Mouse (Mus musculus) adrenal gland, adult 10 weeks (tissue): ENCODE measurements around the gene Nudc. TPM values are rescaled to one million over a fixed set of nuclear protein-coding genes. Genes with fewer than 3 reads are reported as not detected.

ENCODE experiments used
- polyA plus RNA-seq: library from polyadenylated mRNA; stranded (reverse); fragments of 350-450 nt; fragmentation: Illumina TruSeq; extraction: RNeasy Lipid Tissue Mini Kit (QIAGEN cat#74804); gene quantifications from one replicate; pipeline ENCODE4 v1.2.3, GENCODE M21; 2014; ENCODE audit warnings: low read depth, low replicate concordance

The Nudc gene
- 46.4 TPM for polyA plus RNA-seq

GRCm38 (mm10) chr4:133545272-133546231, at the start of gene Nudc:
TSS of gene Nudc (minus strand) at chr4:133545996.

GRCm38 (mm10) chr4:133584059-133584951, 38.5 kb upstream of the Nudc start, which contains the start of gene Gpn2:
TSS of gene Gpn2 (plus strand) at chr4:133584362.

GRCm38 (mm10) chr4:133574070-133574842, 28.5 kb upstream of the Nudc start, which contains the start of gene Gpatch3:
TSS of gene Gpatch3 (plus strand) at chr4:133574745.

GRCm38 (mm10) chr4:133552768-133553447, 7.1 kb upstream of the Nudc start, which contains the start of gene Nr0b2:
TSS of gene Nr0b2 (plus strand) at chr4:133553376.

GRCm38 (mm10) chr4:133518601-133519368, 27.0 kb downstream of the Nudc start, which contains the start of gene Kdf1:
TSS of gene Kdf1 (plus strand) at chr4:133518963.

GRCm38 (mm10) chr4:133498160-133498724, 47.6 kb downstream of the Nudc start, which contains the start of gene Trnp1:
TSS of gene Trnp1 (minus strand) at chr4:133498550.

Other genes with a start within 250 kb of the Nudc start
- gene Wdtc1, start 192.5 kb downstream of the Nudc start, polyA plus RNA-seq: 2.6 TPM
- 3.6 TPM for gene Slc9a1, start 176.3 kb downstream of the Nudc start, polyA plus RNA-seq
- not detected for gene Tent5b, start 65.9 kb downstream of the Nudc start, polyA plus RNA-seq
- 0.52 TPM for gene Trnp1, start 47.4 kb downstream of the Nudc start, polyA plus RNA-seq
- gene Kdf1, start 27.0 kb downstream of the Nudc start, polyA plus RNA-seq: not detected
- gene Nr0b2, start 7.4 kb upstream of the Nudc start, polyA plus RNA-seq: 0.52 TPM
- not detected for gene Gpatch3, start 28.7 kb upstream of the Nudc start, polyA plus RNA-seq
- gene Gpn2, start 38.4 kb upstream of the Nudc start, polyA plus RNA-seq: 0.47 TPM
- gene Sfn, start 56.2 kb upstream of the Nudc start, polyA plus RNA-seq: not detected
- gene Zdhhc18, start 104.2 kb upstream of the Nudc start, polyA plus RNA-seq: 2.0 TPM
- 4.7 TPM for gene Pigv, start 126.7 kb upstream of the Nudc start, polyA plus RNA-seq
- gene Arid1a, start 210.8 kb upstream of the Nudc start, polyA plus RNA-seq: 18.5 TPM